Mouse (Mus musculus) myocyte (in vitro differentiated cells): ENCODE measurements around the gene Akt1s1. TPM values are rescaled to one million over a fixed set of nuclear protein-coding genes. Genes with fewer than 3 reads are reported as not detected.
A peak's percentile ranks its signal among the peaks of the same experiment; 100 is the strongest.

Experiments
- H3K27me3 ChIP-seq: one replicate; pipeline ENCODE4 v1.6.1; 2011; ENCODE audit not compliant: control insufficient read depth, insufficient read depth, insufficient read length
- H3K36me3 ChIP-seq: one replicate; pipeline ENCODE4 v1.6.1; 2011; ENCODE audit not compliant: control insufficient read depth, insufficient read depth
- H3K4me2 ChIP-seq: one replicate; pipeline ENCODE4 v1.6.1; 2011; ENCODE audit warnings: low read depth, control low read depth
- H3K4me3 ChIP-seq: one replicate; pipeline ENCODE4 v1.5.1; 2011; ENCODE audit warnings: mild to moderate bottlenecking, control low read depth, moderate library complexity
- H3K79me2 ChIP-seq: one replicate; pipeline ENCODE4 v1.6.1; 2011; ENCODE audit not compliant: control insufficient read depth, insufficient read depth
- H3ac ChIP-seq: one replicate; pipeline ENCODE4 v1.6.1; 2011; ENCODE audit not compliant: control insufficient read depth, insufficient read length
- CEBPB ChIP-seq: IDR thresholded peaks from 2 replicates; pipeline ENCODE4 v1.6.1; 2011; ENCODE audit warnings: mild to moderate bottlenecking, moderate library complexity; ENCODE audit not compliant: poor library complexity, insufficient read depth, severe bottlenecking
- E2F4 ChIP-seq: IDR thresholded peaks from one replicate; pipeline ENCODE4 v1.6.1; 2011; ENCODE audit warnings: mild to moderate bottlenecking, control low read depth, moderate library complexity; ENCODE audit not compliant: insufficient read depth
- MAX ChIP-seq: IDR thresholded peaks from one replicate; pipeline ENCODE4 v1.6.1; 2011; ENCODE audit warnings: low read depth, mild to moderate bottlenecking, control low read depth
- MYOD1 ChIP-seq, 3 experiments: IDR thresholded peaks; one replicate each; pipeline ENCODE4 v1.6.1; 2011; ENCODE audit warnings: control low read depth in 2 of 3, low read depth in 2 of 3, mild to moderate bottlenecking in 2 of 3, moderate library complexity in 1 of 3; ENCODE audit not compliant: insufficient read length in 2 of 3, control insufficient read depth in 1 of 3
- MYOG ChIP-seq, 3 experiments: IDR thresholded peaks; one replicate each; pipeline ENCODE4 v1.6.1; 2011; ENCODE audit warnings: control low read depth in 2 of 3, low read depth in 2 of 3, mild to moderate bottlenecking in 2 of 3; ENCODE audit not compliant: insufficient read length in 2 of 3, control insufficient read depth in 1 of 3, insufficient read depth in 1 of 3
- POLR2A ChIP-seq: IDR thresholded peaks from one replicate; pipeline ENCODE4 v1.6.1; 2011; ENCODE audit warnings: low read depth, mild to moderate bottlenecking, control low read depth, moderate library complexity; ENCODE audit not compliant: insufficient read length
- POLR2AphosphoS2 ChIP-seq: IDR thresholded peaks from one replicate; pipeline ENCODE4 v1.6.1; 2011; ENCODE audit warnings: low read depth, control low read depth; ENCODE audit not compliant: insufficient read length
- REST ChIP-seq: IDR thresholded peaks from one replicate; pipeline ENCODE4 v1.6.1; 2011; ENCODE audit warnings: mild to moderate bottlenecking, control low read depth, moderate library complexity; ENCODE audit not compliant: insufficient read depth, insufficient read length
- SRF ChIP-seq: IDR thresholded peaks from one replicate; pipeline ENCODE4 v1.6.1; 2011; ENCODE audit warnings: low read depth; ENCODE audit not compliant: control insufficient read depth, insufficient read length
- TCF12 ChIP-seq: IDR thresholded peaks from one replicate; pipeline ENCODE4 v1.6.1; 2011; ENCODE audit warnings: mild to moderate bottlenecking, control low read depth; ENCODE audit not compliant: poor library complexity, insufficient read depth, severe bottlenecking
- TCF3 ChIP-seq: IDR thresholded peaks from one replicate; pipeline ENCODE4 v1.6.1; 2011; ENCODE audit warnings: low read depth, control low read depth; ENCODE audit not compliant: insufficient read length
- USF1 ChIP-seq: IDR thresholded peaks from one replicate; pipeline ENCODE4 v1.6.1; 2011; ENCODE audit warnings: low read depth, mild to moderate bottlenecking, control low read depth, moderate library complexity
- polyA plus RNA-seq: library from polyadenylated mRNA; unstranded; fragments of >200 nt; fragmentation: generic; extraction: Trizol; gene quantifications from one replicate; pipeline ENCODE4 v1.2.1, GENCODE M21; 2012; ENCODE audit warnings: missing spikeins

Akt1s1 gene
- polyA plus RNA-seq, 1 experiment: 200 TPM

DNA sequence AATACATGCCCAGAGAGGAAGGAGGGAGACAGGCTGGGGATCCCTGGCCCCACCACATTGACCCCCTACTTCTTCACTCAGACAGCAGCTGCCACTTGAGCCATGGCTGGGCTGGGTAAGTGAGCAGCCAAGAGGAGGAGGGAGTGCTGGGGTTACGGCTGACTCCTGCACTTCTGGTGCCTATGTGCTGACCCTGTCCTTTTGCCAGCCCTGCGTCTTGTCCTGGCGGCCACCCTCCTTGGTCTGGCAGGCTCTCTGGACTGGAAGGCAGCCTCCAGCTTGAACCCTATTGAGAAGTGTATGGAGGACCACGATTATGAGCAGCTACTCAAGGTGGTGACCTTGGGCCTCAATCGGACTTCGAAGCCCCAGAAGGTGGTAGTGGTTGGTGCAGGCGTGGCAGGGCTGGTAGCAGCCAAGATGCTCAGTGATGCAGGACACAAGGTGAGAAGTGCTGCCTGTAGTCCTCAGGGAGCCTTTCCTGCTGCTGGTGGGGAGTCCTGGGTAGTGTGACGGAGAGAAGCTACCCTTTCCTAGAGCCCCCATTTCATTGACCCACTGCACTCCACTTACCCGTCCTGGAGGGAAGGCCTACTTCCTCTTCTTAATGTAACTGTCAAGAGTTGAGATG is 12.3 kb upstream of the Akt1s1 start:
- Histone ChIP-seq H3ac (no peak overlapping the region), H3K79me2 (peaks cover 2% of the 10 kb centered on the region), H3K4me2 (no peak overlapping the region), H3K4me3 (no peak overlapping the region), H3K27me3 (no peaks in the 10 kb centered on the region), H3K36me3 (peaks cover 4% of the 10 kb centered on the region)
- TF ChIP-seq MAX (no peak), POLR2AphosphoS2 (peak; percentile 62)

DNA sequence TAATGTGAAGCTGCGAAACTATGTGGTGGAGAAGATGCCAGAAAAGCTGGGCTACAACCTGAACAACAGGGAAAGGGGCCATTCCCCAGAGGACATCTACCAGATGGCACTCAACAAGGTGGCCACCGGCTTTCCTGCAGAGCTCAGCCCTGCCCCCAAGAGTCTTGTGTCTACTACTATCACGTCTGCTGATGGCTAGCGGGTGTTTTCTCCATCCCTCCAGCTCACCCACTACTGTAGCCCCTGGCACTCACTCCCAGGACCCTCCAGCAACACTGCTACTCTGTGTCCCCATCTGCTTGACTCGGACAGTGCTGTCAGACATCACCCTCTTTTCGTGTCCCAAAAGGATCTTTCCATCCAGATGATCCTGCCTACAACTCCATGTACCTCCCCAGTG is 10.7 kb upstream of the Akt1s1 start:
- no peak overlapping the region for H3ac ChIP-seq
- no peak overlapping the region for H3K4me2 ChIP-seq
- H3K27me3 ChIP-seq: no peaks in the 10 kb centered on the region
- no peaks in the 10 kb centered on the region for H3K79me2 ChIP-seq
- H3K36me3 ChIP-seq: no peaks in the 10 kb centered on the region
- peak; percentile 70 for TF ChIP-seq POLR2AphosphoS2
- no peak for TF ChIP-seq TCF3
- no peak overlapping the region for H3K4me3 ChIP-seq

DNA sequence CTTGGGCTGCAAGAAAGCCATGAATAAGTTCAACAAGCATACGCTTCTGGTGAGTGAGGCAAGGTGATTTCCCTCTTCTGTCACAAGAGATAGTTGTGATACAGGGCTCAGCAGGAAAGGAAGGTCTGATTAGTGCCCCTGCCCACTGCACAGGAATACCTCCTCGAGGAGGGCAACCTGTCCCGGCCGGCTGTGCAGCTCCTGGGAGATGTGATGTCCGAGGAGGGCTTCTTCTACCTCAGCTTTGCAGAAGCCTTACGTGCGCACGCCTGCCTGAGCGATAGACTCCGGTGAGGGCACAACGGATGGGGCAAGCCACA is 9.7 kb upstream of the Akt1s1 start:
- TF ChIP-seq USF1 (no peak), POLR2A (no peak), SRF (no peak), E2F4 (no peak)
- H3K4me3 ChIP-seq: no peak overlapping the region
- no peak overlapping the region for H3ac ChIP-seq
- H3K27me3 ChIP-seq: no peaks in the 10 kb centered on the region
- H3K36me3 ChIP-seq: no peaks in the 10 kb centered on the region
- no peaks in the 10 kb centered on the region for H3K79me2 ChIP-seq
- H3K4me2 ChIP-seq: no peak overlapping the region

DNA sequence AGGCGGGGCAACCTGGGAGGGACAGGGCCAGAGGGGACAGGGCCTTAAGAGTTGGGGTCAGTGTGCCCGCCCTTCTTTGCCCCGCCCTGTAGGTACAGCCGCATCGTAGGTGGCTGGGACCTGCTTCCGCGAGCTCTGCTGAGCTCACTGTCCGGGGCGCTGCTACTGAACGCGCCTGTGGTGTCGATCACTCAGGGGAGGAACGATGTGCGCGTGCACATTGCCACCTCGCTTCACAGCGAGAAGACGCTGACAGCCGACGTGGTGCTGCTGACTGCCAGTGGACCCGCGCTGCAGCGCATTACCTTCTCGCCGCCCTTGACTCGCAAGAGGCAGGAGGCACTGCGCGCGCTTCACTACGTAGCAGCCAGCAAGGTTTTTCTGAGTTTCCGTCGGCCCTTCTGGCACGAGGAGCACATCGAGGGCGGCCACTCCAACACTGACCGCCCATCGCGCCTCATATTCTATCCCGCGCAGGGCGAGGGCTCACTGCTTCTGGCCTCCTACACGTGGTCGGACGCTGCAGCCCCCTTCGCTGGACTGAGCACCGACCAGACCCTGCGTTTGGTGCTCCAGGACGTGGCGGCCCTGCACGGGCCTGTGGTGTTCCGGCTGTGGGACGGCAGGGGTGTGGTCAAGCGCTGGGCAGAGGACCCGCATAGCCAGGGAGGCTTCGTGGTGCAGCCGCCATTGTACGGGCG is 9.2 kb upstream of the Akt1s1 start:
- no peak overlapping the region for H3K4me2 ChIP-seq
- H3K79me2 ChIP-seq: no peaks in the 10 kb centered on the region
- H3K4me3 ChIP-seq: no peak overlapping the region
- H3K36me3 ChIP-seq: no peaks in the 10 kb centered on the region
- H3K27me3 ChIP-seq: no peaks in the 10 kb centered on the region
- no peak for TF ChIP-seq CEBPB
- TF ChIP-seq POLR2AphosphoS2: peak; percentile 67
- peak; percentile 24 for TF ChIP-seq POLR2A
- H3ac ChIP-seq: no peak overlapping the region

DNA sequence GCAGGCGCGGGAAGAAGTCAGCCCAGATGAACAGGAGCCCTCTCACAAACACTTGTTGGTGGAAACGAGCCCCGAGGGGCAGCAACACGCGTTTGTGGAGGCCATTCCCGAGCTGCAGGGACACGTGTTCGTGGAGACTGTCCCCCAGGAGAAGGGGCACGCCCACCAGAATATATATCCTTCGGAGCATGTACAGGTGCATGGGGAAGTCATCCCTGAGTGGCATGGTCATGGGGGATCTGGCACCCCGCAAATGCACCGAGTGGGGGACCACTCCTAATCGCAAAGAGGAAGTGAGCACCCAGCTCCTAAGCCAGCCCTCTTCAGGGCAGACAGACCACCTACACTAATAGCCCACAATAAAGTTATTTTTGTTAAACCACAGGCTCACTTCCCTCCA is 8.4 kb upstream of the Akt1s1 start:
- Histone ChIP-seq H3ac (no peak overlapping the region), H3K36me3 (no peaks in the 10 kb centered on the region), H3K27me3 (no peaks in the 10 kb centered on the region), H3K79me2 (no peaks in the 10 kb centered on the region), H3K4me3 (no peak overlapping the region), H3K4me2 (no peak overlapping the region)
- TF ChIP-seq E2F4: no peak
- TF ChIP-seq POLR2A: no peak
- TF ChIP-seq POLR2AphosphoS2: peak; percentile 52
- TF ChIP-seq CEBPB: no peak

DNA sequence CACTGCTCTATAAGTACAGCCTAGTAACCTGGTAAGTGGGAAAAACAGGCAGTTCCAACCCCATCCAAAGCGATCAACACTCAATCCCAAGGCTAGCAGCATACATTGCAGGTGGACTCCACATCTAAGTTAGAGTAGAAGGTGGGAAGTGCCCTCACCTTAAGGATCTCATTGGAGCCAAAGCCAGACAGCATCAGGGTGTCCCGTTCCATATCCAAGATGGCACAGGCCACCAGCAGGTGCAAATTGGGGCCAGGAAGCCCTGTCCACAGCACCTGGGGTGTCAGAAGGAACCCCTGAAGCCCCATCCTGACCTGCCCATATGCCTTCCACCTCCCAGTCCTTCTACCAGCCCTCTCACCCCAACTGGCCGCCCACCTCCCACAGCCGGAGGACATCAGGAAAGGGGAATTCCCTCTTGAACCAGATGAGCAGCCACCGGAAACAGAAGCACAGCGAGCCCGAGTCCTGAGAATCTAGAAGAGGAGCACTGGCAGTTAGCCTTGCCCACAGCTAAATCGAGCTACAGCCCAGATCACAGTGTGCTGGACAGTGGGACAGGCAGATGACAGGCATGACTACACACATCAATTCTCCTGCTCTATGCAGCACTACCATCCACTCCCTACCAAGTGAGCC is 6.8 kb upstream of the Akt1s1 start:
- no peaks in the 10 kb centered on the region for H3K27me3 ChIP-seq
- H3K36me3 ChIP-seq: peaks cover 7% of the 10 kb centered on the region
- peaks cover 3% of the 10 kb centered on the region for H3K79me2 ChIP-seq
- no peak for TF ChIP-seq POLR2AphosphoS2
- TF ChIP-seq TCF12: no peak
- no peak for TF ChIP-seq E2F4
- TF ChIP-seq MAX: no peak
- TF ChIP-seq REST: no peak
- TF ChIP-seq POLR2A: no peak
- no peak for TF ChIP-seq MYOG (IDR thresholded peaks at IDR 0.05; ENCODE audit: control insufficient read depth in 1 of 3, insufficient read depth in 1 of 3, insufficient read length in 2 of 3, low read depth in 2 of 3)
- no peak for TF ChIP-seq TCF3
- no peak for TF ChIP-seq SRF
- no peak for TF ChIP-seq CEBPB
- no peak for TF ChIP-seq MYOD1 (IDR thresholded peaks at IDR 0.05; ENCODE audit: control insufficient read depth in 1 of 3, insufficient read length in 2 of 3, low read depth in 2 of 3)
- TF ChIP-seq USF1: no peak
- no peak overlapping the region for H3K4me2 ChIP-seq
- no peak overlapping the region for H3K4me3 ChIP-seq
- no peak overlapping the region for H3ac ChIP-seq
